Mouse (Mus musculus): ENCODE data around the gene Rtn4rl1.

Gene Rtn4rl1

DNA sequence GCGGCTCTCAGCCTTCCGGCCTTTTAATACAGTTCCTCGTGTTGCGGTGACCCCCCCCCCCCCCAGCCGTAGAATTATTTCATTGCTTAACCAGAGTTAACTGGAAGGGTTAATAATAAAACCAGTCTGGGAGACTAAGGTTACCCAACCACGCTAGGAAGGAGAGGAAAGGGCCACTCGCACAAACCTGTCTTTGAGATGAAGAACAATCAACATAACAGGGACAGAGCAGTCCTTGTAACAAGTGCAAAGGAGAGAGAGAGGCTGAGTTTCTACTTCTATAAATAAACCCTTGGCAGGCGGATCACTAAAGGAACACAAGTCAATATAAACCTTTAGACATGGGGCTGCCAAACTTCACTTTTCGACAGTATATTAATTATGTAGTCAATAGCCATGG is 104.0 kb downstream of the Rtn4rl1 start:
- no peak for DNase-seq (ENCODE audit: low spot score)

- DNase-seq (ENCODE audit: low spot score): no peak
Observed at GRCm38 (mm10) chr11:75298491-75298890, 104.9 kb downstream of the Rtn4rl1 start.

DNA sequence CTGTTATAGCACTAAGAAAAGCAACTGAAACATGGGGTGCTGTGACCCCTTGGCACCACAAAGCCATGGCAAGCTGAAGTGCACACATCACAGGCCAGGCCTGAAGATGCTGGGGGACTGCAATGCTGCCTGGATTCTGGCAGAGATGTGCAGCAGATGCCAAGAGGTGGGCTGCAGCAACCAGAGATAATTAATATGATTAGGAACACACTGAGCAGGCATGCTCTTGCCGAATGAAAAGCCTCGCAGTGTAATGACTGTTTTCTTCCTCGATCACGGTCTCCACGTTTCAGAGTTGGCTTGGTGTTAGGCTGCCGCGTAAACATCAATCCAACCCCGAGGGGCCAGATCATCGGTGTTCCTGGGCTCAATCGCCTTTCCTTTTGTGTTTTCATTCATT is 106.2 kb downstream of the Rtn4rl1 start:
- DNase-seq (ENCODE audit: low spot score): no peak

DNA sequence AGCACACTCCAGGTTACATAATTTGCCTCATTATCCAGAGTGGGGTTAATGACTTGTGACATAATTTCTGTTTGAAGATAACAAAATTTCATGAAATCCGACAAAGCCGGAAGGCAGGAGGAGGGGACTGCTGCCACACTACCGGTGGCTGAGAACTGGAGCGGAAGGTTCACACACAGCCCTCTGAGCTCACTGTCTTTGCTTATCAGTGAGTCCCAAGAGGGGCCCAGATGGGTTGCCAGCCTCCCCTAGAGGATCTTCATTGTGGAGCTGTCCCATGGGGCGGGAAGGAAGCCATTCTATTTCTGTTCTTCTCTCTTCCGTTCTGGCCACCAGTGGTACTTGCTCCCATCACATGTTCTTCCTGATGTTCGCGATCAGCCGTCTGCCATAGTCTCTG is 107.4 kb downstream of the Rtn4rl1 start:
- no peak for DNase-seq (ENCODE audit: low spot score)

DNA sequence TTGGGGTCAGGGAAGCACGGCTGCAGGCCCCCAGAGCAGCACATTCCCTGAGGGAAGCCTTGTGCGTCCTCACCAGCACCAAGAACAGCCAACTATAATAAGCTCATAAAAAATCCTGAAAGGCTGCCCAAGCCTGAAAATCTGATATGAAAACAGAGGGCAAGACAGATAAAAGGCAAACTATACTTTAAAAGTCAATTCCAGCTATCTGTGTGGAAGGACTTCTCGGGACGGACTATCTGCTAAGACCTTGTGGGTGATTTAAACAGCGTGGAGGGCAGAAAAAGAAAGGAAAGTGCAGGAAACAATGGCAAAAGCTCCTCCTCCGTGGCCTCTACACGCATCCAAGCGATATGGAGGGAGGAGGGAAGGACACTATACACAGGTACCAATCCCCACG is 111.2 kb downstream of the Rtn4rl1 start:
- DNase-seq (ENCODE audit: low spot score): no peak

- peak; percentile 67 for DNase-seq (ENCODE audit: low spot score)
Observed at GRCm38 (mm10) chr11:75308650-75309049, 115.1 kb downstream of the Rtn4rl1 start.

DNA sequence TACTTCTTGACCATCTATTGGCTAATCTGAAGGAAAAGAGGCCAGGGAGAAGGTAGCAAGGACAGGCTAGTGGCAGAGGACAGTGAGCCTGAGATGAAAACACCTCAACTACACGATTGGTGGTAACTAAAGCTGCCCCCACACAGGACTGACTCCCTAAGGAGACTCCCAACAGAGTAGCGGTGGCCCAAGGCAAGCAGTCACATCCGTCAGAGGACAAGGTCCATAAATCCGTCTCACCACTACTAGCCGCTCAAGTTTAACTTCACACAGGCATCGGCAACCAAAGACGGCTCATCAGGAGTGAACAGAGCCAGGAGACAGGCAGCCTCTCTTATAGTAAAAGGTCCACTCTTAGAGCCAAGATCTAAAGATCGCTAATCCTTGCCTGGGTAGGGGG is 117.2 kb downstream of the Rtn4rl1 start:
- DNase-seq (ENCODE audit: low spot score): no peak

DNA sequence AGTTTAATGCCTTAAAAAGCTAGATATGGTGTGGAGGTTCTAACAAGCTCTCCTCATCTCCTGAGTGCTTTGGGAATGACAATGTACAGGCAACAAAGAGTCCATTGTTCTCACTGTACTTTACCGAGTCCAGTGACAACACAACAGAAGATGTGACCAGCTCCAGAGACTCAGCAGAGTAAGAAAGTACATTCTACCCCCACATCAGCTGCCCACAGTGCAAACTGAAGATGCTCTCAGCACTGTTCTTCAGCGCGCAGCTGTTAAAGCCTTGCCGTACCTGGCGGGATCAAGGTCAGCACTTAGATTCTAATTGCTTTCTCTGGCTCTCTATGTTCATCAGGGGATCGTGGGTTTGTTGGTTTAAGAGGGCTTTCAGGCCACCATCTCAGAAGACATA is 118.2 kb downstream of the Rtn4rl1 start:
- no peak for DNase-seq (ENCODE audit: low spot score)

- DNase-seq (ENCODE audit: low spot score): no peak
Observed at GRCm38 (mm10) chr11:75313834-75314233, 120.3 kb downstream of the Rtn4rl1 start.

All from adipocyte (in vitro differentiated cells).